Mouse (Mus musculus) lung, embryonic 15.5 days (tissue): Measurements from ENCODE around the gene Atg16l2. TPM values are rescaled to one million over a fixed set of nuclear protein-coding genes. Genes with fewer than 3 reads are reported as not detected.
A peak's percentile ranks its signal among the peaks of the same experiment; 100 is the strongest.

Experiments used
- ATAC-seq: fragments of 200-750 bp; cut with Nextera tagmentation; 2 replicates; pipeline ENCODE4 v1.8.0; 2017; ENCODE audit warnings: moderate number of reproducible peaks, borderline replicate concordance; ENCODE audit not compliant: low FRiP score, low TSS enrichment; ENCODE audit errors: extremely low read depth
- H3K27ac ChIP-seq: fragments of 300-500 bp; sonication (generic); 2 replicates; pipeline ENCODE4 v1.5.1; 2015; ENCODE audit warnings: moderate library complexity, mild to moderate bottlenecking, inconsistent platforms
- H3K27me3 ChIP-seq: fragments of 300-500 bp; sonication (generic); 2 replicates; pipeline ENCODE4 v1.6.1; 2015; ENCODE audit warnings: inconsistent platforms
- H3K36me3 ChIP-seq: fragments of 300-500 bp; sonication (generic); 2 replicates; pipeline ENCODE4 v1.6.1; 2015; ENCODE audit warnings: inconsistent platforms
- H3K4me1 ChIP-seq: fragments of 300-500 bp; sonication (generic); 2 replicates; pipeline ENCODE4 v1.6.1; 2015; ENCODE audit warnings: inconsistent platforms
- H3K4me2 ChIP-seq: fragments of 300-500 bp; sonication (generic); 2 replicates; pipeline ENCODE4 v1.6.1; 2015; ENCODE audit warnings: inconsistent platforms, mild to moderate bottlenecking, moderate library complexity
- H3K4me3 ChIP-seq: fragments of 300-500 bp; sonication (generic); 2 replicates; pipeline ENCODE4 v1.5.1; 2015; ENCODE audit warnings: mild to moderate bottlenecking, inconsistent platforms
- H3K9ac ChIP-seq: fragments of 300-500 bp; sonication (generic); 2 replicates; pipeline ENCODE4 v1.6.1; 2015; ENCODE audit warnings: inconsistent platforms
- H3K9me3 ChIP-seq: fragments of 300-500 bp; sonication (generic); 2 replicates; pipeline ENCODE4 v1.6.1; 2016; ENCODE audit warnings: inconsistent platforms
- WGBS: fragments of 180-500 bp; shearing (Covaris S2); methylation state at CpG from one replicate; pipeline ENCODE4 v1.1.7; 2015; 5-methylcytosine and 5-hydroxymethylcytosine counted together
- polyA plus RNA-seq: library from polyadenylated mRNA; unstranded; fragments of >200 nt; fragmentation: Nextera tagmentation; extraction: Ambion mirVana; gene quantifications from 2 replicates; pipeline ENCODE4 v1.2.1, GENCODE M21; 2015

Gene Atg16l2
- polyA plus RNA-seq, 1 experiment from 2014 or later = 18.3 TPM

DNA sequence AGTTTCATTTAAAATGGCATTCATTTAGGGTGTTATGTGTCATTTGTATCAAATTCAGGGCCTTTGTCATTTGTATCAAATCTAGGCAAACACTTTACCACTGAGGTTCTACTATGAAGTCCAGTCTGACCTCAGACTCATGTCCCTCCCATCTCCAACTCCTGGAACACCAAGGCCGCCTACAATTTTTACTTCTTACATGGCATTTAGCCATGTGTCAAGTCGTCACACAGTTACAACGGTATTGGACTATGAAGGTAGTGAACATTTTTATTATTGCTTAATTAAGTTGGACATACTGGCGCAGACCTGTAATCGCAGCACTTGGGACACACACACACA lies 7.9 kb upstream of the Atg16l2 start:
- Histone ChIP-seq H3K27ac (peak overlapping the region; percentile 99), H3K4me3 (peak overlapping the region; percentile 59), H3K9me3 (no peaks in the 10 kb centered on the region), H3K36me3 (no peaks in the 10 kb centered on the region), H3K4me1 (peaks cover 8% of the 10 kb centered on the region; the same call in 1 of the 2 replicates), H3K4me2 (peak overlapping the region; percentile 65), H3K27me3 (no peaks in the 10 kb centered on the region), H3K9ac (peak overlapping the region; percentile 62; the same call in 1 of the 2 replicates)
- 32% methylated on average over 5 of the region's 5 CpGs for WGBS
- no peak for ATAC-seq

GRCm38 (mm10) chr7:101306841-101307240 lies 4.8 kb upstream of the Atg16l2 start:
- H3K4me3 ChIP-seq = no peak overlapping the region
- WGBS = 25% methylated on average over 2 of the region's 2 CpGs
- H3K27ac ChIP-seq = no peak overlapping the region
- no peak for ATAC-seq
- H3K9me3 ChIP-seq = no peaks in the 10 kb centered on the region
- no peaks in the 10 kb centered on the region for H3K36me3 ChIP-seq
- H3K4me2 ChIP-seq = no peak overlapping the region
- peaks cover 14% of the 10 kb centered on the region for H3K4me1 ChIP-seq
- H3K27me3 ChIP-seq = no peaks in the 10 kb centered on the region
- H3K9ac ChIP-seq = no peak overlapping the region

GRCm38 (mm10) chr7:101302691-101303090 lies 640 bp upstream of the Atg16l2 start:
- no peak for ATAC-seq
- 30% methylated on average over 7 of the region's 7 CpGs for WGBS
- H3K9me3 ChIP-seq = no peaks in the 10 kb centered on the region
- H3K27me3 ChIP-seq = peaks cover 12% of the 10 kb centered on the region; the same call in 1 of the 2 replicates
- peak overlapping the region; percentile 90 for H3K4me2 ChIP-seq
- H3K36me3 ChIP-seq = no peaks in the 10 kb centered on the region
- peaks cover 19% of the 10 kb centered on the region for H3K4me1 ChIP-seq
- peak overlapping the region; percentile 64 for H3K4me3 ChIP-seq
- peak overlapping the region; percentile 62; the same call in 1 of the 2 replicates for H3K27ac ChIP-seq
- no peak overlapping the region for H3K9ac ChIP-seq

DNA sequence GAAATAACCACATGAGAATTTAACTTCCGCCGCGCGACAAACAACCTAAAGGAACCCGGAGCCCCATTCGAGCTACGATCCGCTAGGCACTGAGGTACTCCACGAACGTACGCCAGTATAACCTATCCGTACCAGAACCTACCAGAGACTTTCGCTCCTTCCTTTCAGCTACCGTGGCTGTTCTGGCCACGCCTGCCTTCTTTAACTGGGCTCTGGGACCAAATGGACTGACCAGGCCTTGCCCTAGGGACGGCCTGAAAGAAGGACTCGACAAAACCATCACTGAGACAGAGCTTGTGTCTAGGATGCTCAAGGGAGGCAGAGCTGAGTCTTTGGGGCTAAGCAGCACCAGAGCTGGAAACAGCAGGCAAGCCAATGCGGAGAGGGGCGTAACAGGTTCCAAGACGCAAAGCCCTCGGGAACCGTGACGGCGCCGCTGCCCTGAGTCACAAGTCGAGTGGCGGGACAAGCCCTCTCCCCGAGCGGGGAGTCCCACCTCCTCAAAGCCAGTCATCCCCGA lies 630 bp downstream of the Atg16l2 start:
- H3K27ac ChIP-seq = peak overlapping the region; percentile 62
- under 1% methylated on average over 30 of the region's 30 CpGs for WGBS
- H3K27me3 ChIP-seq = peaks cover 18% of the 10 kb centered on the region; the same call in 1 of the 2 replicates
- peak overlapping the region; percentile 90 for H3K4me2 ChIP-seq
- peak overlapping the region; percentile 53 for H3K9ac ChIP-seq
- H3K36me3 ChIP-seq = no peaks in the 10 kb centered on the region
- H3K9me3 ChIP-seq = no peaks in the 10 kb centered on the region
- peak overlapping the region; percentile 64 for H3K4me3 ChIP-seq
- ATAC-seq = no peak; the same call in 1 of the 2 replicates
- peaks cover 28% of the 10 kb centered on the region for H3K4me1 ChIP-seq

DNA sequence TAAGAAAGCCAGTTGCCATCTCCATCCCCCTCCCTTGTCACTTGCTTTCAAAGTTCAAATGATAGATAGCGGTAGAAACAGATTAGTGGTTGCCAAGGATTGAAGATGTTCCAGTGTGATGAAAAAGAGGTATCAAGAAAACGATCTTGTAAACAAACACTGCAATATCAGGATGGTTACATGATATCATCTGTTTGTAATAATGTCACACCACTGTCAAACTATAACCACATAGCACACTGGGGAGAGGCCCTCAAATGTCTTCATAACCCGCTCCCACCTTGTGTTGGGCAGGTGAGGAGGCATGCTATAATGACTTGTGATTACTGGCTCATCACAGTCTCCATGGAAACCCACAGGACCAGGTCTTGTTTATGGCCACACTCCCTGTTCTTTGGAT lies 3.7 kb downstream of the Atg16l2 start:
- H3K4me1 ChIP-seq = peaks cover 33% of the 10 kb centered on the region
- ATAC-seq = no peak
- H3K27ac ChIP-seq = no peak overlapping the region
- H3K9ac ChIP-seq = no peak overlapping the region
- no peaks in the 10 kb centered on the region for H3K36me3 ChIP-seq
- H3K4me2 ChIP-seq = no peak overlapping the region
- H3K4me3 ChIP-seq = no peak overlapping the region
- WGBS = 70% methylated on average over 3 of the region's 3 CpGs
- H3K9me3 ChIP-seq = no peaks in the 10 kb centered on the region
- H3K27me3 ChIP-seq = peaks cover 18% of the 10 kb centered on the region; the same call in 1 of the 2 replicates

DNA sequence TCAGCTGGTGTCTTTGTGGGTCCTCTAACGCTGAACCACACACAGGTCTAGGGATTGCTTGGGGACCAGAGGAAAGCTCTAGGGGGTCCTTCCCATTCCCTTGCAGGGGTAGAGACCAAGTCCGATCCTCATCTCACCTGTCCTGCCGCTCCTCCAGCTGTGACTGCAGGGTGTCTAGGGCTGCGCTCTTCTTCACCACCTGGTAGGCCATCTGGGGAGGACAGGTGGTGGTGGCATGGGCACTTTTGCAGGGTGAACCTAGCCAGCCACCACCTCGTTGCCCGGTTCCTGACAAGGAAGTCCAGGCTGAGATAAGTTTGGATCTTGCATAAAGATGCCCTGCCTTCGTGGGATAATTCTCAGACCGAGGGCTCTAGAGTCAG lies 5.0 kb downstream of the Atg16l2 start:
- no peak for ATAC-seq
- Histone ChIP-seq H3K4me1 (peaks cover 26% of the 10 kb centered on the region), H3K4me2 (peak overlapping the region; percentile 61), H3K27me3 (peaks cover 18% of the 10 kb centered on the region; the same call in 1 of the 2 replicates), H3K9me3 (no peaks in the 10 kb centered on the region), H3K9ac (peak overlapping the region; percentile 33), H3K36me3 (no peaks in the 10 kb centered on the region), H3K27ac (no peak overlapping the region), H3K4me3 (peak overlapping the region; percentile 22)
- WGBS = 21% methylated on average over 8 of the region's 8 CpGs

- Histone ChIP-seq H3K4me3 (peak overlapping the region; percentile 22), H3K9me3 (no peaks in the 10 kb centered on the region), H3K9ac (peak overlapping the region; percentile 33), H3K27me3 (peaks cover 18% of the 10 kb centered on the region; the same call in 1 of the 2 replicates), H3K36me3 (no peaks in the 10 kb centered on the region), H3K4me1 (peaks cover 26% of the 10 kb centered on the region), H3K4me2 (peak overlapping the region; percentile 61), H3K27ac (no peak overlapping the region)
- ATAC-seq = peak; percentile 69
- WGBS = 10% methylated on average over 35 of the region's 35 CpGs
These were observed 5.6 kb downstream of the Atg16l2 start for GRCm38 (mm10) chr7:101296252-101297022.

GRCm38 (mm10) chr7:101295438-101295837 lies 6.6 kb downstream of the Atg16l2 start:
- no peak overlapping the region for H3K4me3 ChIP-seq
- peaks cover 19% of the 10 kb centered on the region for H3K4me1 ChIP-seq
- no peak overlapping the region for H3K27ac ChIP-seq
- no peak overlapping the region for H3K9ac ChIP-seq
- peaks cover 2% of the 10 kb centered on the region; the same call in 1 of the 2 replicates for H3K36me3 ChIP-seq
- ATAC-seq = no peak
- peaks cover 17% of the 10 kb centered on the region; the same call in 1 of the 2 replicates for H3K27me3 ChIP-seq
- WGBS = 76% methylated on average over 1 of the region's 1 CpGs
- no peak overlapping the region for H3K4me2 ChIP-seq
- no peaks in the 10 kb centered on the region for H3K9me3 ChIP-seq

DNA sequence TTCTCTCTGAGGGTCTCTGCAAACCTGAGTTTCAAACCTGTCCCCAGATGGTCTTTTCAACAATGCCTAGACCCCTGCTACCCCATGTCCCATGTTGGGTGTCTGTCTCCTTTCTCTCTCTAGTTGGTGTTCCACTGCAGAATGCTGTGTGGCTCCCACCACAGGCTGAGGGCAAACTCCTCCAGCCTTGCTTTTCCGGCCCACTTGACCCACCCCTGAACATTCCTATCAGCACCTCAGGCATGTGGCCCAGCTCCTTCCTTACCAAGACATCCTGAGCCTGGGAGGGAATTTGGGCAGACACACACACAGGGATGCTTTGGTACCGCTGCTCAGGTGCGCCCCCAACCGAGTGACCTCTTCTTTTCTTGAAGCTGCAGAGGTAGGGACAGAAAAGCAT lies 8.4 kb downstream of the Atg16l2 start:
- peaks cover 9% of the 10 kb centered on the region; the same call in 1 of the 2 replicates for H3K36me3 ChIP-seq
- H3K4me2 ChIP-seq = no peak overlapping the region
- H3K9ac ChIP-seq = no peak overlapping the region
- no peaks in the 10 kb centered on the region for H3K9me3 ChIP-seq
- no peak overlapping the region for H3K27ac ChIP-seq
- peaks cover 10% of the 10 kb centered on the region; the same call in 1 of the 2 replicates for H3K27me3 ChIP-seq
- no peak for ATAC-seq
- H3K4me1 ChIP-seq = peaks cover 14% of the 10 kb centered on the region
- 42% methylated on average over 4 of the region's 4 CpGs for WGBS
- no peak overlapping the region for H3K4me3 ChIP-seq

DNA sequence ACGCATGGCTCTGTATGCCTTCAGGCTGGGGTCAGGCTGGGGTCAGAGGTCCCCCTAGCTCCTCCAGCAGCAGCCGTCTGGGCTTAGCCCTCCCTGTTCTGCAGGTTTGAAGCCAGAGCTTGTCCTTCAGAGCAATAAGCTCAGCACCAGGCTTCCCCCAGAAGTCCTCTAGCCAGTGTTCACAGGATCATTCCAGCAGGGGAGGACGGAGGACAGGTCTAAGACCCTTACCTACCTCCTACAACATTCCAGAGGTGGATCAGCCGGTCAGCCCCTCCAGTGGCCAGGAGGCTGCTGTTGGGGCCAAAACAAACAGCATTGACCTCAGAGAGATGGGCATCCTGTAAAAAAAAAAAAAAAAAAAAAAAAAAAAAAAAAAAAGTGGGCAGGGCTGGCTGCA lies 8.9 kb downstream of the Atg16l2 start:
- WGBS = 42% methylated on average over 4 of the region's 4 CpGs

GRCm38 (mm10) chr7:101292696-101293095 lies 9.4 kb downstream of the Atg16l2 start:
- Histone ChIP-seq H3K36me3 (peaks cover 9% of the 10 kb centered on the region; the same call in 1 of the 2 replicates), H3K9me3 (no peaks in the 10 kb centered on the region), H3K4me3 (no peak overlapping the region), H3K9ac (no peak overlapping the region), H3K4me2 (no peak overlapping the region), H3K4me1 (peaks cover 14% of the 10 kb centered on the region), H3K27me3 (peaks cover 6% of the 10 kb centered on the region; the same call in 1 of the 2 replicates), H3K27ac (no peak overlapping the region)
- 84% methylated on average over 1 of the region's 1 CpGs for WGBS
- ATAC-seq = no peak

More for the DNA sequence above, 8.9 kb downstream of the Atg16l2 start:
- Histone ChIP-seq H3K36me3 (peaks cover 9% of the 10 kb centered on the region; the same call in 1 of the 2 replicates), H3K9me3 (no peaks in the 10 kb centered on the region), H3K27me3 (peaks cover 10% of the 10 kb centered on the region; the same call in 1 of the 2 replicates), H3K4me1 (peaks cover 14% of the 10 kb centered on the region), H3K27ac (no peak overlapping the region), H3K4me3 (no peak overlapping the region), H3K4me2 (no peak overlapping the region), H3K9ac (no peak overlapping the region)
- ATAC-seq = no peak; the same call in 1 of the 2 replicates

DNA sequence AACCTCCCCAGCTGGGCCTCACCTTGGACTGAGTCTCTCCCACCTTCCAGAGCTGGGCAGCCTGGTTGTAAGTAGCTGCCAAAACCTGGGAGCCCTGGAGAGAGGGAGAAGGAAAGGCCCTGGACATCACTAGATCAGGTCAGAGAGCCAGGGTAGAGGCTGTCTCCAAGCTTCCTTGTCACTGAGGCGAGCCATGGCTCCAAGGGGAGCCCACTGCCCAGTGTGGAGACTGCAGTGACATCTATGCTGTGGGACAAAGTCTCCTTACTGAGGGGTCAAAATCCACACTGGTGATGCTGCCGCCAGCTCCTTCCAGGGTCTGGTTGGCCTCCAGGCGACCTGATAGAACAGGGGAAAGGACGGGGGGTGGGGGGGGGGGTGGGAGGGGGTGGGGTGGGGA lies 10.0 kb downstream of the Atg16l2 start:
- Histone ChIP-seq H3K9ac (no peak overlapping the region), H3K4me2 (no peak overlapping the region), H3K36me3 (peaks cover 9% of the 10 kb centered on the region; the same call in 1 of the 2 replicates), H3K27ac (no peak overlapping the region), H3K4me1 (peaks cover 12% of the 10 kb centered on the region), H3K27me3 (0 out of 2 replicates have a peak, but pooled peaks cover 3% of the 10 kb centered on the region), H3K4me3 (no peak overlapping the region), H3K9me3 (no peaks in the 10 kb centered on the region)
- ATAC-seq = no peak
- whole genome bisulfite sequencing = 76% methylated on average over 4 of the region's 4 CpGs
